Mouse (Mus musculus): ENCODE measurements around the gene Emx1.

Emx1 gene

GRCm38 (mm10) chr6:85232045-85232444 is 44.8 kb downstream of the Emx1 start:
- no peak for DNase-seq

GRCm38 (mm10) chr6:85232836-85233623 is 45.8 kb downstream of the Emx1 start:
- DNase-seq: no peak

GRCm38 (mm10) chr6:85234796-85235195 is 47.6 kb downstream of the Emx1 start:
- no peak for DNase-seq

DNA sequence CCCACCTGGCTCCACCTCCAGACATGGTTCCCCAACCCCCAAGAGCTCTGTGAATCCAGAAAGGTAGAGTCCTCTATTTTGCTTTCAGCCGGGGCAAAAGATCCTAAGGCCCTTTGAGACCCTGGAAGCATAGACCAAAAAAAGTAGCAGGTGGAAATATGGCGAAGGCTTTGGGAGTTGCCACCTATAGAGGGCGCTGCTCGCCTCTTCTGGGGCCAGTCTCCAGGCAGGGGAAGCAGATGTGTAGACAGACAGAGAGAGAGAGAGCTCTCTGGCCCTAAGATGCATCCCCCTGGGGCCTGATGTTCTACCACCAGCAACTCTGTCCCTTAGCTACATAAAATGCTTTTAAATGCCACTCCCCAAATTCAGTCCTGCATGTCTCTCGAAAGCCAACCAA is 49.8 kb downstream of the Emx1 start:
- DNase-seq: no peak

GRCm38 (mm10) chr6:85237595-85238337 is 50.5 kb downstream of the Emx1 start:
- no peak for DNase-seq

- peak; percentile 51 for DNase-seq
Measured at GRCm38 (mm10) chr6:85239044-85239489, 51.8 kb downstream of the Emx1 start.

DNA sequence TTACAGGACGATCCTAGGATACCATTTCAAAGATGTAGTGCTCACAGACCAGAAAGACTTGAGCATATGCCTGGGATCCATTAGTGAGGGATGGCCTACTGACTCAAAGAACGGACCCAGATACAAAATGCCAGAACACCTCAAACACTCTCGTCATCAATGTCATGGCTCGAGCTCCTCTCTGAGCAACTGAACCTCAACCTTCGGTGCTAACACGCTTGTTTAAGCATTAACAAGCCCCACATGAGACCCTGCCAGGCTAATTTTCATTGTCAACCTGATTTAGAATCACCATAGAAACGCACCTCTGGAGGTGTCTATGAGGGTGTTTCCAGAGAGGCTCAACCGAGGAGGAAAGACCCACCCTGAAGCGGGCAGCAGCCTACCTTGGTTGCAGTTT is 62.6 kb downstream of the Emx1 start:
- no peak for DNase-seq

DNA sequence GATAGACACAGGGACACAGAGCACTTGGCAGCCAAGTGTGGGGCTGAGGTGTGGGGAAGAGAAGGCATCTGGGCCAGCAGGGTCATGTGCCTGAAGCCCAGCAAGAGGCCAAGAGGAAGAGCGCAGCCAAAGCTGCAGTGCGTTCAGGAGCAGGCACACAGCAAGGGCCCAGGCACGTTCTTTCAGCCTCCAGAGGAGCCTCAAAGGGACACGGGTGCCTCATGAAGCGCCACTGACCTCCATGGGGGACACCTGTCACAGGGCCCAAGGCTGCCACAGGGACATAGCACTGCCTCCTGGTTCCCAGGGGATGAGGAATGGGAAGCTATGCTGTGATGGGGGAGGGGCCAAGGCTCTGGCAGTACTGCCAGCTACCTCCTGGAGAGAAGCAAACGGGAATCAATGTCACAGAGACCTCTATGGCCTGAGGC is 63.6 kb downstream of the Emx1 start:
- peak; percentile 25 for DNase-seq

GRCm38 (mm10) chr6:85252251-85253058 is 65.2 kb downstream of the Emx1 start:
- DNase-seq: no peak

DNA sequence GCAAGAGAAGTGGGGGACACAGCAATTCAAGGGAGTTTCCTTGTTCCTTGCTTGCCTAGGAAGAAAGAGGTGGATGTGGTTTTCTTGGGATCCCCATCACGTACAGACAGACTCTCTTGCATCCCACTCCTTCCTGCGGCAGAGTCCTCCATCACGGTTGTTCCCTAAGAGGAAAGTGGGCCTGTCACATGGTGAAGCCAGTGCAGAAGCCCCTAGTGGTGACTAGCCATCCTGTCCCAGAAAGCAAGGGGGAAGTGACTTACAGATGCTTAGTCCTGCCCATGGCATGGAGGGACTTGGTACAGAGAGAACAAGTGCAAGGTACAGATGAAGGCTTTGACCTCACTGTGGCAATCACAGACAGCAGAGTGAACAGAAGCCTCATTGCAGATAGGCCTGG is 66.0 kb downstream of the Emx1 start:
- DNase-seq: no peak

Data from cerebellum, adult 8-10 months (tissue).